Mouse (Mus musculus) adrenal gland, adult 10 weeks (tissue): ENCODE measurements around the gene AY358078. TPM values are rescaled to one million over a fixed set of nuclear protein-coding genes. Genes with fewer than 3 reads are reported as not detected.

Source experiments
- polyA plus RNA-seq: library from polyadenylated mRNA; stranded (reverse); fragments of 350-450 nt; fragmentation: Illumina TruSeq; extraction: RNeasy Lipid Tissue Mini Kit (QIAGEN cat#74804); gene quantifications from one replicate; pipeline ENCODE4 v1.2.3, GENCODE M21; 2014; ENCODE audit warnings: low read depth, low replicate concordance

AY358078 gene
- polyA plus RNA-seq = not detected

GRCm38 (mm10) chr14:51799746-51800145 is at the start of gene AY358078:
TSS of gene AY358078 (plus strand) at chr14:51800046.

DNA sequence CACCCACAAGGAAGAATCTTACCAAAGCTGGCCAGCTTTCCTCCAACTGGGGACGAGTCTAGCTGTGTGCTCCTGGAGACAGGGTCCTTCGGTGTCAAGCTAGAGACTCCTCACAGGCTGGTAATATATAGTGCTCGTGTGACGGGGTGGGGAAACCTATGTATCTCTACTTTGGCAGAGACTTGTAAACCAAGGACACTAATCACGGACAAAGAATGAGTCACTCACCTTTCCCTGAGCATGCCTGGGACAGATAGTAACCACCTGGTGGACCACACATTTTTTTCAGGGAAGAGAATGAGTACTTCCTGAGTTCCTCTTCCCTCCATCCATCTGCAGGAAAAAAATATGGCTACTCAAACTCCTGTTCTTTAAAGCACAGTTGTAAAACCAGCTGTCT is 26.4 kb upstream of the AY358078 start, which contains the start of gene Ang4:
Ang4 (minus strand) TSS at position 101 of the 400 bp plus-strand sequence.

DNA sequence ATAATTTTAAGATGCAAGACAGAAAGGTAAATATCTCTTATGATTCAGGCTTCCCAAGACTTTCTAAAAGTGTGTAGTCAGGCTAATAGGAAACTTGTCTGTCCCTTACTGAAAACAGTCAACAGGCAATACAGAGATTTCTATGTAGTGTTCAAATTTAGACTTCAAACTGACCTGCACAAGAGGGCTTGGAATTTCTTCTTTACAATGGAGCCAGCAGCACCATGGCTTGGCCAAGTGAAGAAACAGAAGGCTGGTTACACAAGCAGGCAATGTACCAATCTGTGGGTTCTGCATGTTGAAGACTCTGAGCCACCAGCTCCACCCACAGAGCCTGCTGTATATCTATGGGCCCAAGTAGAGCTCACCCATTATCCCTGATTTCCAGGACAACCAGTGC is 53.6 kb downstream of the AY358078 start, which contains the start of gene Ear6:
Ear6 (plus strand) TSS at position 301 of the 400 bp plus-strand sequence.

Other genes with a start within 250 kb of the AY358078 start
- not detected for gene Gm5622, start 247.3 kb upstream of the AY358078 start, polyA plus RNA-seq
- not detected for gene Gm17175, start 226.0 kb upstream of the AY358078 start, polyA plus RNA-seq
- not detected for gene Gm17174, start 207.9 kb upstream of the AY358078 start, polyA plus RNA-seq
- gene Gm17078, start 188.7 kb upstream of the AY358078 start, polyA plus RNA-seq = not detected
- gene Gm4181, start 164.4 kb upstream of the AY358078 start, polyA plus RNA-seq = not detected
- not detected for gene Gm17079, start 104.6 kb upstream of the AY358078 start, polyA plus RNA-seq
- gene Gm5800, start 82.9 kb upstream of the AY358078 start, polyA plus RNA-seq = not detected
- not detected for gene Ang4, start 26.5 kb upstream of the AY358078 start, polyA plus RNA-seq
- gene Ear6, start 53.7 kb downstream of the AY358078 start, polyA plus RNA-seq = not detected
- 4.0 TPM for gene Mettl17, start 84.8 kb downstream of the AY358078 start, polyA plus RNA-seq
- gene Slc39a2, start 92.8 kb downstream of the AY358078 start, polyA plus RNA-seq = 0.29 TPM
- 697 TPM for gene Ndrg2, start 114.1 kb downstream of the AY358078 start, polyA plus RNA-seq
- gene Tppp2, start 118.4 kb downstream of the AY358078 start, polyA plus RNA-seq = not detected
- not detected for gene Rnase13, start 122.7 kb downstream of the AY358078 start, polyA plus RNA-seq
- 13.4 TPM for gene Arhgef40, start 184.7 kb downstream of the AY358078 start, polyA plus RNA-seq
- gene Tmem253, start 215.6 kb downstream of the AY358078 start, polyA plus RNA-seq = not detected
- gene Zfp219, start 220.7 kb downstream of the AY358078 start, polyA plus RNA-seq = 0.70 TPM
- gene Olfr221, start 242.4 kb downstream of the AY358078 start, polyA plus RNA-seq = not detected